Mouse (Mus musculus): ENCODE measurements at regions not wholly inside any gene's neighbourhood (a gene's known extent, or its start where the extent isn't known, plus 50 kb on each side); places are given as distances from the start of the nearest gene placed in this dataset.

DNA sequence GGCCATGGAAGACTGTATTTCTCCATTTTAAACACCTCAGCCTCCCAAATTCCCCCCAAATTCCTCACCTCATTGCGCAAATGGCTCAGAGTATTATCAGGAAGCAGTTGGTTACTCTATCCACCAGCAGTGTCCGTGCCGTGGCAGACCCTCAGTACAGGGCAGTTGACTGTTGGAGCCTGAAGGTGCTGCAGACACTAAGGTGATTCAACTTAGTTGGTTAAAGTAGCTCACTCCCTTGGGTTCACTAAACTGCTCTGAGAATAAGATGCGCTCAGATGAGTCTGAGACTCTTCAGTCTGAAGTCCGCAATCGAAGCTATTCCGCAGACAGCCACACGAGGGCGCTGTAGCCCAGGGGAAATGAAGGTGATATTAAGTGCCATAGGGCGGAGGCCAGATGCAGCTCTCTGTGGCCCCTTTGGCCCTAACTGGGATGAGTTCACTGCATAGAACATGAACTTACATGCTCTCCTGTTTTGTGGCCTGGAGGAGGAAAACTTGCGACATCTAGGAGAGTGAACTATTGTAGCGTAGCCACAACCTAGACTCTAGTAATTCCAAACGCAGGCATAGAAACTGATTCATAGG, 62.9 kb downstream of the Amer3 start:
- peak; percentile 40 for DNase-seq
- intact Hi-C loops (cut with DNase I; ENCODE audit: low total_unique reads) = no loop called here

DNA sequence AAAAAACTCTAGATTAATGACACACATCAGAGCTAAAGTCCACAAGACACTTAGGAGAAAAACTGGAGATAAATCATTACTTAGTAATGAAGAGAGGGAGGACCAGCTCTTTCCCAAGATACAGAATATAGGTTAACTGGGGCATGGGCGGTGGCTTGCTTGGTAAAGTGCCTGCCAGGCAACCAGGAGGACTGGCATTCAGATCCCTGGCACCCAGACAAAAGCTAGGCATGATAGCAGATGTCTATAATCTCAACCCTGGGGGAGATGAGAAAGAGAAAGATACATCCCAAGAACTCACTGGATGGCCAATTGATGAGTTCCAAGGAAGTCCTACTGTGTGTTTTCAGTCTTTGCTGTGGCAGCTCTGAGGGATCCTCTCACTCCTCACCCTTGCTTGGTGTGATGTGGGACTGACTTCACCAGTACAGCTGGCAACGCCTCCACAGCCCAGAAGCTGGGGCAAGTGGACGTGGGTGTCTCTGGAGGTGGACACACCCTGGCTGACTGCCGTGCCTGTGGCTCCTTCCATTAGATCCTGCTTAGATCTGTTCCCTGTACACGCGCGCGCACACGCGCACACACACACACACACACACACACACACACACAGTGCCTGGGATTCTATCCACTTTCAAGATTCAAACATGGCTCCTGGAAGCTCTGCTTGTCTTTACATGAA, 74.6 kb downstream of the Amer3 start:
- intact Hi-C loops (cut with DNase I; ENCODE audit: low total_unique reads) = no loop called here

DNA sequence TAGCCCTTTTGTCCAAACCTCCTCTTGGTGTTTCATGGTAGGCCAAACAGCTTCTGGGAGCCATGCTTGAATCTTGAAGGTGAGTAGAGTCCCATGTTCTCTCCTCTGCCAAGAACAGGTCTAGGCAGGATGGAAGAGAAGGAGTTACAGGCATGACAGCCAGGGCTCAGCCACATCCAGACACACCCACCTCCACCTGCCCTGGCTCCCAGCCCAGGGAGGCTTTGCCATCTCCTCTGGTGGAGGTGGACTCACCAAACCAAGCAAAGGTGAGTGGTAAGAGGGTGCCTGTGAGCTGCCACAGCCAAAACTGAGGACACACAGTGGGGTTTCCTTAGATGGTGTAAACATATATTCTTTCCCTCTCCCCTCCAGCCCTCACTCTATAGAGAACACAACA, 78.0 kb downstream of the Amer3 start:
- no peak for DNase-seq

More for the DNA sequence above, 74.6 kb downstream of the Amer3 start:
- no peak for DNase-seq

DNA sequence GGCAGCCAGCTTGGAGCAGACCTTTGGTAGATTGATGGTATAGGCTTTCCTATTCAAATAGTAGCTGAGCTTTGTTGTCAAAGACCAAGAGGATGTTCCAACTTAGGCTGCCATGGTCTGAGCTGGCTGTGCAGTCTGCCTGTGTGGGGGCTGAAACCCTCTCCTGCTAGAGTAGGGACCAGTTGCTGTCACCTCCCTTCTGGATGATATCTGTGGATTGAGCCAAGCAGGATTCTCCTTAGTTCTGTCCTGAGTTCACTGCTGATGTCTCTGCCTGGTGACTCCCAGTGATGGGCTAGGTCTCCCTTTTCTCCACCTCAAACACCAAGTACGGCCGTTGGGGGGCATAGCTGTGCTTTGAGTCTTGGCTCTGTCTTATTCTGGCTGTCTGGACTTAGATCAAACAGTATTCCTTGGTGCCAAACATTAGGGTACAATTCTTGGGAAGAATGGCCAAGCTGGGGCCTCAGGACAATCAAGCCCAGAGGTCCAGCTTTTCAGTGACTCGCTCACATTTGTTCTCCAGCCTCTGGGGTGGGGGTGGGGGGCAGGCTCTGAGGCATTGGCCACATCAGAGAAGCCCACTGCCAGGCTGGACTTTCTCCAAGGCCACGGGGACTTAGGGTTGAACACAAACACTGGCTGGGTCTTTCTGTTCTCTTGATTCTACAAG, 84.6 kb downstream of the Amer3 start:
- no peak for DNase-seq
- intact Hi-C loops (cut with DNase I; ENCODE audit: low total_unique reads) = no loop called here

More for the DNA sequence above, 78.0 kb downstream of the Amer3 start:
- intact Hi-C loops (cut with DNase I; ENCODE audit: low total_unique reads) = no loop called here

DNA sequence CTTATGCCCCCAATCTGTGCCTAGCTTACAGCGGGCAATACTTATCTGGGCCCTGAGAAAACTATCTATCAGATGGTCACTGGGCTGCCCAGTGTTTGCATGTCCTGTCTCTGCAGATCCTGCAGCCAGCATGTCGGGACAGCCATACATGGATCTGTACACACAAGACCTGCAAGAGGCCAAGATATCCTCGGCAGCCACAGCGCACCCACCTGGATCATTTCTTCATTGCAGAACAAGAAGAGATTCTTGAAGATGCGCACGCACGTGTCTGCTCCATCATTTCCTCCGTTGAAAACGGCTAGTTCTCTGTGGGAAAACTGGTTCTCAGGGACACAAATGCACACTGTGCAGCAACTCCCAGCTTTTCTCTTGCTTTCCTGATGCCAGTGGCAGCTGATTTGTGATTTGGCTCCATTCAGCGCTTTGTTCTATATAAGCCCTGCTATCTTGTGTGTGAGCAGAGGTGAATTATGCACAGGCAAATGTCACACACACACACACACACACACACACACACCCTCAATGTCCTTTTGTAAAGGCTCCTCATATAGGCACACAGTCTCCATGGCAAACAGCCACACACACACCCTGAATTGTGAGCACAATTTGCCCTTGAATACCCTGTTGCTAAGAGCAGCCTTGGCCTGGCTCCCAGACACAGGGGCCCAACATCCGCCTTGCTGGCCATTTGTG, 85.5 kb downstream of the Amer3 start:
- intact Hi-C loops (cut with DNase I; ENCODE audit: low total_unique reads) = no loop called here
- no peak for DNase-seq

DNA sequence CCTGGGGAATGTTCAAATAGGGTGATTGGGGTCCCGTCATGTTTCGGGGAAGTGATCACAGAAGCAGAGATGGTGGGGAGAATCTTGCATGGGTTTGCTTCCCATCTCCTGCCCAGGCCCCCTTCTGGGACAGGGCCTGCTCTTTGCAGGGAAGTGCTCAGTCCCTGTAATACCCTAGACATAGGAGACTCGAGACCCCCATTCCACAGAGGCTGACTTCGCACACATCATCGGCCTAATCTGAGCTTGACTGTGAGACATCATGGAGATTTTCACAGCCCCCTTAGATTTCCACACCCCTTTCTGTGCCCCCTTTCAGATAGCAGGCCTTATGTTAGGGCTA, 86.0 kb downstream of the Amer3 start:
- intact Hi-C loops (cut with DNase I; ENCODE audit: low total_unique reads) = no loop called here

DNA sequence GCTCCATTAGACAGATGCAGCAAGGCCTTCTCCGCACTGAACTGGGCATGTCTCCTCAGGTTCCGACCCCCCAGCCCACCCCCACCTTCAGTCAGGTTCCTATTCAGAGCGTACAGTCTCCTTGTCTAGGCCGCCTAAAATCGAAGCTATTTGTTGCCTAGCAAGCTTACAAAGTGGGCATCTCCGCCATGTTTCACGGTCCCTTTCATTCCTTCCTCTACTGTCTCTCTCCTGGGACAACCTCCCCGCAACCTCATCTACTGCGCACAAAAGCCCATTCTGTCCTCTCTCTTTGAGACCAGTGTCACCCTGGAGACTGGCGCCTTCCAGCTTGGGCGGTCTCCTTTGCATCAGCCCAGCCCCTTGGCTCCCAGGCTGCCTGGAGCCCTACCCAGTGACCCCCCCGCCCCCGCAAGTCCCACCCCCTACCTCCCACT, 86.8 kb downstream of the Amer3 start:
- intact Hi-C loops (cut with DNase I; ENCODE audit: low total_unique reads) = no loop called here
- no peak for DNase-seq

More for the DNA sequence above, 86.0 kb downstream of the Amer3 start:
- no peak for DNase-seq

DNA sequence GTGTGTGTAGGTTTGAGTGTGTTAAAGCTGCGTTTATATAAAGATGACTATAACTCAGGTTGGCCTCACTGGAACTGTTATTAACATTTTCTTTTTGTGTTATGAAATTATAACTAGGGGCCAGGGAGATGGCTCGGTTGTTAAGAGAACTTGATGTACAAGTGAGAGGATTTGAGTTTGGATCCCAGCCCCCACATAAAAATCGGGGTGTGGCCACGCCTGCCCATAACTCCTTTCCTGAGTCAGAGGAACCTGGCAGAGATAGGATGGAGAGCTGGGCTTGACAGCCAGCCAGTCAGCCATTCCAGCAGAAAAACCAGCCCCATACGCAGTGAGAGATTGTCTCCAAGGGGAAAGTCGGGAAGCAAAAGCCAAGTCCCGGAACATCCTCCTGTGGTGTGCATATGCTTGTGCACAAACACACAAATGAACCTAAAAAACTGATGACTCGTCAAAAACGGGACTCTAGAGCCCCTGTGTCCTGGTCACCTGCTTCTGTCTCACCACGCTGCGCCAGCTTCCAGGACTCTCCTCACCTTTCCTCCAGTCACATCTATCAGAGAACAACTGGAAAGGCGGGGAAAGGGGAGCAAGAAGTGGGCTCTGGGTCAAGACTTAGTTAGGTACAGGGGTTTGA, 97.8 kb downstream of the Amer3 start:
- intact Hi-C loops (cut with DNase I; ENCODE audit: low total_unique reads) = no loop called here
- DNase-seq = no peak

DNA sequence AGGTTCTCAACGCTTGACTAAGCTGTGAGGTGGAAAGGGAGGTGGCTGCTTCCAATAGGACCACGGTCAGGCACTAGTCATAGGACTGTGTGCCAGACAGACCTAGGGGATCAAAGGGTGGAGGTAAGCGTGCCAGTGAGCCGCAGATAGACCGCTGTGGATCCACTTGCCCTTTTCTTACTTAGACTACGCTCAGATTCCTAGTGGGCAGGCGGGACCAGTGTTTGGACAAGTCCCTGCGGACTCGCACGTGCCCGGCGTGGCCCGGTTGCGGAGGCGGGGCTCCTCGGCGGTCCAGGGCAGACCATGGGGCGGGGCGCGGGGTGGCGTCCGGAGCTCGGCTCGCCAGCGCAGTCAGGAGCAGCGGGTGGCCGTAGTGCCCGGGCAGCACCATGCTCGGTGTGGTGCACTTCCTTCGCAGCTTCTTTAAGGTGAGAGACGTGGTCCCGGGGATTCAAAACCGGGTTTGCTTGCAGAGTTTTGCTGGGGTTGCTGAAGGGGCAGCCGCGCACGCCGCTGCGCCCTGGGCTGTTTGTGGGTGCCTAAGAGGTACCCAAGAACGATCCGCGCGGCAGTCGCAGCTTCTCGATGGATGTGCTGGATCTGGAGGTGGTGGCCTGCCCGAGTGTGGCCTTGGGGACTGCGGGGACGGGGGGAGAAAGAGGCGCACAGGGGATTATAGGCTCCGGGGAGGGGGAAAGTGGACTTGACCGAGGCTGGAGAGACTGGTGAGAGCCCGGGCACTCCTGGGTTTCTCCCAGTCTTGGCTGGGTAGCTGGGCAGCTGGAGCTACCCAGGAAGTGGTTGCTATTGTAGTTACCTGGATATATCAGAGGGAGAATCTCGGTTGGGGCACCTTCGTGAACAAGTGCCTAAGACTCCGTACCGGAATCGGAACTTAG, 98.6 kb downstream of the Amer3 start:
- DNase-seq = peak; percentile 40
- intact Hi-C loops (cut with DNase I; ENCODE audit: low total_unique reads) = no loop called here

DNA sequence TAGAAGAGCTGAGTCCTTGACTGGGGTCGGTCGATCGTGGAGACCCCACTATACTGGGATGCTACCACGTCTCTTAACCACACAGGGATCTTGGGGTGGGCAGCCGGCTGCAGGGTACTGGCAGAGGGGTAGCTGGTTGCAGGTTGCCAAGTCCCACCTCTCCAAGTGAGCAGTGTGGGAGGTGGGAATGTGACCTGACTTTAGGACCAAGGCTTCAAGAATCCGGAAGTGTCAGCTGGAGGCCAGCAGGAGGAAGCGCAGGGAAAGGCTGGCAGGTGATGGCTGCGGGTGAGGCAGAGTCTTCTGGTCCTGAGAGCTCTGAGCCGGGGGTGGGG, 99.2 kb downstream of the Amer3 start:
- intact Hi-C loops (cut with DNase I; ENCODE audit: low total_unique reads) = no loop called here
- no peak for DNase-seq

DNA sequence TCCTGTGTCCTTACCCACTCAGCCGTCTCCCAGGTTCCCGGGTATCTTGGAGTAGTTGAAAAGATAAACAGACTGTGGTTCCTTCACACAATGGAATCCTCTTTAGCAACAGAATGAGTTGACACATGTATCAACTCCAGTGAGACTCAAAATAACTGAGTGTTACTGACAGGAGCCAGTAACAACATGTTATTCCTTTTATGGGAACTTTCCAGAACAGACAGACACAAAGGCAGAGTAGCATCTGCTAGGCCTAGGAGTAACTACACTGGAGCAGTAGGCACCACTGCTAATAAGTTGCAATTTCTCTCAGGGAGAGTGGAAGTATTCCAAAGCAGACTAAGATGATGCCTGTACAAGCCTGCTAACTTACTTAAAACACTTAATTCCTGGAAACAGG, 107.1 kb downstream of the Amer3 start:
- no peak for DNase-seq
- intact Hi-C loops (cut with DNase I; ENCODE audit: low total_unique reads) = no loop called here

DNA sequence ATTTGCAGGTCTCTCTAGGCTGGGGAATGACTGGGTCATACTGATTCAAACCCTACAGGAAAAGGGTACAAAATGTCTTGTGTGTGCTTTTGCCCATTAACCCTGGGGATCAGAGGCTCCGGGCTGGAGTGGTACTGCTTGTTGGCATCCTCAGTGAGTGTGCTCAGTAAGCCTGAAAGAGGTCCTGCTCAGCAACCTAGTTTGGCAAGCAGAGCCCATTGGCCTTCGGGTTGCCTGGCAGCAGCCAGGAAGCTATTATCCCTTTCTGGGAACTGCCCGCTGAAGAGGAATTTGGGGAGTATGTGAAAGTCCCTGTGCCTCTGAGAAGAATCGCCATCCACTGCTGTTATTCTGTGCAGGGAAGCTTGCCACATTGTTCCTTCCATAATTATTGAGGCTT, 117.1 kb downstream of the Amer3 start:
- intact Hi-C loops (cut with DNase I; ENCODE audit: low total_unique reads) = no loop called here
- no peak for DNase-seq

DNA sequence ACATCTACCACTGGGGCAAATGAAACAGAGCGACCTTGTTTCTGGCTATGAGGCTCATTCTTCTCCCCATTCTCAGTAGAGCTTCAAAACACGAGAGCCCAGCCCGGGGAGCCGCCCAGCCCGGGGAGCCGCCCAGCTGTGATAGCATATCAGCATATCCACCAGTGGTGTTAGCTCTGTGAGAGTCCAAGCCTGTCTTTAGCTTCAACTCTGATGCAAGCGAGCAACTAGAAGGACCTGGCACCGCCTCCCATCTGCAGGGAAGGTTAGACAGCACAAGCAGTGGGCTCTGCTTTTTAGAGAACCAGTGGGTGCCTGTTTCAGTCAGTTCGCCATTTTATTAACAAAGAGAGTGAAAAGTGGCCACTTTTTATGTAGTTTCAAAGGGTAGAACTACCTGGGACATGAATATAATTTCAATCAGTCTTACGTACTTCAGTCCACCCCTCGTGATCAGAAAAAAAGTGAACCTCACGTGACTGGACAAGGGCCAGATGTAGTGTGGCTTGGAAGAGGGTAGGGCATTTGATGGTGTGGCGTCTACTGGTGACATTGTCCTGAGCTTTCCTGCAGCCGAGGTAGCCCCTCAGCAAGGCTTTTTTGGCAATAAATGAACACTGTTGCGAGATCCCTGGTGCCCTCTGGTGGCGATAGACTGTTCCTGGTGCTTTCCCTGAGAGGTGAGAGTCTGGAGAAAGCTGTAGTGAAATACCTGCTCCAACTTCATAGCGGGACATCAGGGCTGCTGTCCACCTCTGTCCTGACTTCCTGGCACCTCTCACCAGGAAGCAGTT, 121.0 kb downstream of the Amer3 start:
- DNase-seq = no peak
- intact Hi-C loops (cut with DNase I; ENCODE audit: low total_unique reads) = no loop called here

DNA sequence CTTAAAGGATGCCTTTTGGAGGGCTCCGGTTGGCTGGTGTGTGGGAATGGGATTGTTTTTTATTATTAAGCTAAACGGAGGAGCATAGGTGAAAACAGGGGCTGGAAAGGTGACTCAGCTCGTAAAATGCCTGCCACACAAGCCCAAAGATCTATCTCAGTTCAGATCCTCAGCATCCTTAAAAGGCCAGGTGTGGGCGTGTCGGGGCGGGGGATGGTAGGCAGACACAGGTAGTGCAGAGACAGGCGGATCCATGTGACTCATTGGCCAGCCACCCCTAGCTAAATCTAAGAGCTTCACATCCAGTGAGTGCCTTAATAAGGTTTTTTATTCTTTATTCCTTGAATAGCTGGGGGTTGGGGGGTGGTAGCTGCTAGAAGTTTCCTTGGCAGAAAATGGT, 122.0 kb downstream of the Amer3 start:
- no peak for DNase-seq
- intact Hi-C loops (cut with DNase I; ENCODE audit: low total_unique reads) = no loop called here

DNA sequence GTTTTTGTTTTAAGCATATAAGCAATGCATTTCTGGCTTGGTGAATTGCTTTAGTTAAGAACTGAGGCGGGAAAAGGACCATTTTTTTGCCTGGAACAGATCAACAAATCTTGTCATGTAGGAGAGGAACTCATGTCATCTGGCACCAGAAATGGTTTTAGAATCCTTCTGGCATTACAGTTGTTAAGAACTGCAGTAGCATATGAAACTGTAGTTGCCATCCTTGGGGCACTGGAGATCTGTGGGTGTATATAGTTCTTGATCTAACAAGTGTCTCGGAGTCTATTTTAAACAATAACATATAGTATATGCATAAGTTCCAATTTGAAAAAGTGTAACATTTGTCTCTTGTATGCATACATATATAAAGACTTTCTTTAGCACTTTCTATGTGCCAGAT, 129.6 kb downstream of the Amer3 start:
- no peak for DNase-seq
- intact Hi-C loops (cut with DNase I; ENCODE audit: low total_unique reads) = no loop called here

DNA sequence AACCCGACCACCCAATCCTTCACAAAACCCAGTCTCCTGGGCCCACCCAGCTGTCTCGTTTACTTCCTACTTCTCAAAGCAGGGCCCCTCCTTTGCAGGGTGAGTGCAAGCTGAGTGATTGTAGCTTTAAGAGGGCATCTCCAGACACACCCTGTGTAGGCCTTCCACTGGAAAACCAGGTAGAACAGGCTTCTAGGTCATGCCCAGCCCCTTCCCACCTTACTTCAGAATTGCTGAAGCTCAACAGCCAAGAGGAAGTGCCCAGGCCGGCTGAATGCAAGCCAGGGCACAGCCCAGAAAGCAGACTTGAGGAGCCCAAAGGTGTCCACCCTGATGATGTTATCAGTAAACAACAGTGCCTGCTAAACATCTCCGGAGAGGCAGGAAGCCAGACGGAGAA, 120.2 kb downstream of the Fam168b start:
- intact Hi-C loops (cut with DNase I; ENCODE audit: low total_unique reads) = no loop called here
- DNase-seq = no peak

DNA sequence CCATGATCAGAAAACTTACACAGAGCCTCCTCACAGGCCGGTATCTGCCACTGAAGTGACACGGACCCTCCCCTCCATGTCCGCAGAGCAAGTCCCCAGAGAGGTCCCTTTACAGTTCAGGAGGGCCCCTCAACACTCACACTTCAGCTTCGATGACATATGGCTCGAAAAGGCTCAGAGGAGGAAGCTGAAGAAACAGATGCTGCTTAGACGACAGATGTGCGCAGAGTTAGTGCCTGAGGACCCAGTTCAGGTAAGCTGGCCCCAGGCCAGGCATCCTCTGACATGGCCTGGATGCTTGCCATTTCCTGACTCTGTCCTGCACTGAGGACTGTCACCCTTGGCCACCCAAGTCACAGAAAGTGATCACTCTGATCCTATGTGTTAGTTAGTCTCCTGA, 110.7 kb downstream of the Fam168b start:
- no peak for DNase-seq
- intact Hi-C loops (cut with DNase I; ENCODE audit: low total_unique reads) = loop anchor here (5.0 kb wide), 1 partner anchor 140 kb away; no protein-coding TSS in a partner anchor

Data from gastrocnemius, postnatal 14 days (tissue).